Mouse (Mus musculus) erythroblast, embryonic 14.5 days (primary cell): ENCODE data around the gene Mymk. TPM values are rescaled to one million over a fixed set of nuclear protein-coding genes. Genes with fewer than 3 reads are reported as not detected.

Experiments
- H3K27me3 ChIP-seq: 2 replicates; pipeline ENCODE4 v1.6.1; 2012; ENCODE audit warnings: inconsistent platforms; ENCODE audit not compliant: control insufficient read depth
- H3K36me3 ChIP-seq: 2 replicates; pipeline ENCODE4 v1.6.1; 2012; ENCODE audit warnings: mild to moderate bottlenecking, inconsistent platforms; ENCODE audit not compliant: control insufficient read depth
- H3K4me1 ChIP-seq: 2 replicates; pipeline ENCODE4 v1.6.1; 2012; ENCODE audit warnings: inconsistent platforms; ENCODE audit not compliant: control insufficient read depth
- H3K4me3 ChIP-seq: replicated peaks from 2 replicates; pipeline ENCODE3; 2012; ENCODE audit warnings: moderate library complexity, mild to moderate bottlenecking, inconsistent platforms
- H3K9me3 ChIP-seq: 2 replicates; pipeline ENCODE4 v1.6.1; 2012; ENCODE audit warnings: low read length, inconsistent platforms, mixed read lengths; ENCODE audit not compliant: control insufficient read depth
- GATA1 ChIP-seq: IDR thresholded peaks from 2 replicates; pipeline ENCODE4 v1.6.1; 2012; ENCODE audit warnings: low read length, inconsistent platforms, mixed read lengths
- TAL1 ChIP-seq: IDR thresholded peaks from 3 replicates; pipeline ENCODE4 v1.6.1; 2012; ENCODE audit warnings: low read length, inconsistent platforms, mixed read lengths
- polyA plus RNA-seq: library from polyadenylated mRNA; stranded (reverse); fragments of >175 nt; gene quantifications from 2 replicates; pipeline ENCODE4 v1.2.3, GENCODE M21; 2012

Gene Mymk
- polyA plus RNA-seq, 1 experiment = not detected

DNA sequence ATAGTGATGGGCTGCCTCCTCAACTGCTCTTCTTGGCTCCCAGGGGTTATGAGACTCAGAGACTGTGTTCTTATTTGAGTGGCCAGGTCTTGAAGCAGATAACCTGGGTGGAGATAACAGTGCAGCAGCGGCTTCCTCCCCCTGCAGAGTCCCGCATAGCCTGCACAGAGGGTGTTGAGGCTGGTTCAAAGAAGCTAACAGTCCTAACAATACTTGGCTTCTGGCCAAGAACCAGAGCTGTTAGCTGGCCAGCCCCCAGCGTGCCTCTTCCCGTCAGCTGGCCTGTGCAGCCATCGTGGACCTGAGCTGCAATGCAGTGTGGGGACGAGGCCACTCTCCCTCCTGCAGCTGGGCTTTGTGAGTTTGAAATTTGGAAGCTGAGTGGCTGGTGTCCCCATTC is 25.8 kb upstream of the Mymk start:
- no peaks in the 10 kb centered on the region for H3K9me3 ChIP-seq
- H3K27me3 ChIP-seq = no peaks in the 10 kb centered on the region
- TF ChIP-seq GATA1 (no peak), TAL1 (no peak)
- no peaks in the 10 kb centered on the region for H3K4me1 ChIP-seq
- no peaks in the 10 kb centered on the region for H3K36me3 ChIP-seq
- H3K4me3 ChIP-seq = no peak overlapping the region

DNA sequence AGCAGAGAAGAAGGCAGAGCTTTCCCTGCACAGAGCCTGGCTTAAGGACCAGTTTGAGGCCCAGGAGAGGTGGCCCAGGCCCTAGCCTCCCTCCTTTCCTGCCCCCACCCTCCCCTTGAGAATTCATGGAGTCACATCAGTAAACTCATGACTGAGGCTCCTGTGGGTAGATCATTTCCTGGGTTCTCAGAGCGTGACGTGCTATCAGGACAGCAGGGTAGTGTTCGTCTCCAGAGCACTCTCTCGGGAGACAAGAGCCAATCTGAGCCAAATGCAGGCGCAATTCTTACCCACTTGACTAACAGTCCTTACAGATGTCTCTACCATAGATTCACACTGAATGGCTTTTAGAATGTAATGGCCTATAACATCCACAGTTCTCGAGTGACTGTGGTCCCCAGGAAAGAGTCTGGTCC is 25.3 kb upstream of the Mymk start:
- TF ChIP-seq GATA1 (no peak), TAL1 (no peak)
- Histone ChIP-seq H3K4me3 (no peak overlapping the region), H3K4me1 (no peaks in the 10 kb centered on the region), H3K27me3 (no peaks in the 10 kb centered on the region), H3K9me3 (no peaks in the 10 kb centered on the region), H3K36me3 (no peaks in the 10 kb centered on the region)

DNA sequence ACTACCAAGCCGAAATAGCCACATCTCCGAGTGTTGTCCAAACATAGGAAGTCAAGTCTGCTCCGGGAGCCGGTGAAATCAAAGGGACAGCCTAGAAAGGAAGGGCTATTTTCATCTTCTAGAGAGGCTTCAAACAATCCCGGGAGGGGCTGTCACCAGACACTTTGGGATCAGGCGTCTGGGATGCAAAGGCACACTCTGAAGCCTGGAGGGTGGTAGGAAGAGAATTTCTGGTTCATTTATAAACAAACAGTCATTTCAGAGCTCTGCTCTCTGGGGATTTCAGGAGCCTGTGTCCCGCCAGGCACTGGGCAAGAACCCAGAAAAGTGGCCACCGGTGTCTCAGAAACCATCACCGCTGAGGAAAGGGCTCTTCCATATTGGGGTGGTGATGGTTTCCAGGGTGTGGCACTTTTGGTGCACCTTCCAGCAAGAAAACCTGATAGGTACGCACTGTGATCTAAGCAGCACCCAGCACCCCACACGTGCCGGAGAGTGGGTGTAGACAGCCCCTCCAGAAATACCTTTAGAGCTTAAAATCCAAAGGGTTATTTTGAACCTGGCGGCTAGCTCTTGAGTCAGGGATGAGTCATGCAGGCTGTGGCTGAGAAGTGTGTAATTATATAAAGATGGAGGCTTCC is 24.5 kb upstream of the Mymk start:
- Histone ChIP-seq H3K4me1 (no peaks in the 10 kb centered on the region), H3K27me3 (no peaks in the 10 kb centered on the region), H3K36me3 (no peaks in the 10 kb centered on the region), H3K4me3 (no peak overlapping the region), H3K9me3 (no peaks in the 10 kb centered on the region)
- no peak for TF ChIP-seq TAL1
- no peak for TF ChIP-seq GATA1

DNA sequence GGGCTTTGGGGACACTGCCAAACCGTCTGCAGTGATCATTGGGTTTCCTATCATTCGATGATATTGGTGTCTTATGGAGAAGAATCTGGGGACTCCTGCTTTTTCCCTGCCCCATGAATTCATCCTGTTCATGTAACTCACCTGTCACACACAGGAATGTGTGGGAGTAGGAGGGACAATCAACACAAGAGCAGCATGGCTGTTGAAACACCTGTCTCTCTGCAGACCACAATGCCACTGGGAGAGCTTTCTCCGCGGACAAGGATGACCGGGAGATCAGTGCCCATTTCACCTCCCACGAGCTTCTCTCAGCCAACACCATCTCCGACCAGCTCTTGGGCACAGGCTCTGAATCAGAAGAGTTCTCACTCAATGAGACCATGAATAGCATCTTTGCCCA is 23.2 kb upstream of the Mymk start:
- TF ChIP-seq GATA1 (no peak), TAL1 (no peak)
- H3K4me3 ChIP-seq = no peak overlapping the region
- H3K27me3 ChIP-seq = no peaks in the 10 kb centered on the region
- no peaks in the 10 kb centered on the region for H3K9me3 ChIP-seq
- H3K36me3 ChIP-seq = no peaks in the 10 kb centered on the region
- H3K4me1 ChIP-seq = no peaks in the 10 kb centered on the region

DNA sequence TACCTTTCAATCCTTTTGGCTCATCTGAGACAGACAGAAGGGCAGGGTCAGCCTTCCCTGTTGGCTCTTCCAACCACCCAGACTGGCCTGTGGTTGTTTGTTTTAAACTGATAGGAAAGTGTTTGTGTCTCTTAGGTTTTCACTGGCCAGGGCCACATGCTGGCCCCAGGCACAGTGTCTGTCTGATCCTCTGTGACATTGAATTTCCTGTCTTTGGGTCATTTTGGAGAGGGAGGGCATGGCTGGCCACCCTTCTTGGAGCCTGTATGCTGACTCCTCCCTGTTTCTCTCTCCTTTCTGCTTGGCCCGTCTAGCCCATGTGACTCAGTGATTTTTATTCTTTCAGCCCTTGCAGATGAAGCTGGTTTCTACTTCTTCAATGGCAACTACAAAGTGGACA is 17.3 kb upstream of the Mymk start:
- Histone ChIP-seq H3K4me3 (no peak overlapping the region), H3K4me1 (no peaks in the 10 kb centered on the region), H3K36me3 (no peaks in the 10 kb centered on the region)

DNA sequence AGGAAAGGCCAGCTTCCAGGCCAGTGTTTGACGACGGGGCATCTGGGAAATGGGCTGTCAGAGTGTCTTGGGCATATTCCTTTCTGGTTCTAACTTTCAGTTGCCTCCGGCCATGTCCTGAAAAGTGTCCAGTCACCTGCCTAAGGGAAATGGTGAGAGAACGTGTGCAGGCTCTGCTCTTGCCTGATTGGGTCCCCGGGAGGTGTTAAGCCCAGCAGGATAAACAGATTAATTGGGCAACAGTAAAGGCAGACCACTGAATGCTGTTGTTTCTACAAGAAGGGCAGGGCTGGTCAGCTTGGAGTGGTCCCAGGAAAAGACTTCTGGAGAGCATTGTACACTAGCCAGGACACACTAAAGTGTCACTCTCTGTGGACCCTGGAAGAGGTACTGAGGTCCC is 16.7 kb upstream of the Mymk start:
- no peaks in the 10 kb centered on the region for H3K4me1 ChIP-seq
- no peak for TF ChIP-seq TAL1
- TF ChIP-seq GATA1 = no peak
- H3K36me3 ChIP-seq = no peaks in the 10 kb centered on the region
- H3K27me3 ChIP-seq = no peaks in the 10 kb centered on the region
- no peak overlapping the region for H3K4me3 ChIP-seq
- no peaks in the 10 kb centered on the region for H3K9me3 ChIP-seq

More for the DNA sequence above, 17.3 kb upstream of the Mymk start:
- Histone ChIP-seq H3K27me3 (no peaks in the 10 kb centered on the region), H3K9me3 (no peaks in the 10 kb centered on the region)
- no peak for TF ChIP-seq TAL1
- no peak for TF ChIP-seq GATA1

DNA sequence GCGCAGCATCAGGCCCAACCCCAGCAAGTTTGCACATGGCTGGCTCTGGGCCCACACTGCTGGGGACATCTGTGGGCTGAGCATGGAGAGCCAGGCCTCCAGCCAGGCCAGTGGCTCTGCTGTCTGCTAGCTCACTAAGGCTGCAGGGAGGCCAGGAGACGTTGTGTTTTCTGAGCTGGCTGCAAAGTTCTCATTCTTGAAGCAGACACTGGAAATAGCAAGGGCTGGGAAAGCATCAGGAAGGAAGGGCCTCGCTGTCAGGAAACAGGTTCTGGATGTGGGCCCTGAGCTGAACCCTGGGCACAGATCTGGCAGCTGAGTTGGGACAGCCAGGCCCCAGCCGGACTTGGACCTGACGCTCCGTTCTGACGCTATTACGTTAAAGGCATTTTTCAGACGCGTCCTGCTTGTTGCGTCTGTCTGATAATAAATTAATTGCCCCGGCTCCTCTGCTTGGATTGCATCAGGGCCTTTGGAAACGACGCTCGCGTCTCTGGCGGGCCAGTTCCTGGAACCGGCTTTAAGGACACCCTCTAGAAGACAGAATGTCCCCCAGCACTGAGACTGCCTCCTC is 16.2 kb upstream of the Mymk start:
- Histone ChIP-seq H3K4me3 (no peak overlapping the region), H3K36me3 (no peaks in the 10 kb centered on the region), H3K4me1 (no peaks in the 10 kb centered on the region), H3K27me3 (no peaks in the 10 kb centered on the region), H3K9me3 (no peaks in the 10 kb centered on the region)
- TF ChIP-seq GATA1 = no peak
- TF ChIP-seq TAL1 = no peak

DNA sequence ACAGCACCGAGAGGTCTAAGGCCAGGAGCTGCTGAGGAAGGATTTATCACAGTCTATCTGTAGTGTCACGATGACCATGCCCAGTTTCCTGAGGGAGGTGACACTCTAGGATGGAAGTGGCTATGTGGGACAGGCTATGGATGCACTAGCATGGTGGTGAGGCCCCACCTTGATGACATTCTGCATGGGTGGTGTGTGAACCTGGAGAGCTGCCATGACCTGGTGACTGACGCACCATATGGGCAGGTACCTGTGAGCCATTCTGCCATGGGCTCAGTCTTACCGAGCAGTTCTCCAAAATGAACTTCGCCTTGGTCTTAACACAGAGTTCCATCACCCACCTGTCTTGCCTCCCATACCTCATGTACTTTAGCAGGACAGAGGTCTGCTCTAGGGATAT is 15.6 kb upstream of the Mymk start:
- Histone ChIP-seq H3K9me3 (no peaks in the 10 kb centered on the region), H3K27me3 (no peaks in the 10 kb centered on the region), H3K36me3 (no peaks in the 10 kb centered on the region), H3K4me1 (no peaks in the 10 kb centered on the region), H3K4me3 (no peak overlapping the region)
- TF ChIP-seq TAL1 (no peak), GATA1 (no peak)

DNA sequence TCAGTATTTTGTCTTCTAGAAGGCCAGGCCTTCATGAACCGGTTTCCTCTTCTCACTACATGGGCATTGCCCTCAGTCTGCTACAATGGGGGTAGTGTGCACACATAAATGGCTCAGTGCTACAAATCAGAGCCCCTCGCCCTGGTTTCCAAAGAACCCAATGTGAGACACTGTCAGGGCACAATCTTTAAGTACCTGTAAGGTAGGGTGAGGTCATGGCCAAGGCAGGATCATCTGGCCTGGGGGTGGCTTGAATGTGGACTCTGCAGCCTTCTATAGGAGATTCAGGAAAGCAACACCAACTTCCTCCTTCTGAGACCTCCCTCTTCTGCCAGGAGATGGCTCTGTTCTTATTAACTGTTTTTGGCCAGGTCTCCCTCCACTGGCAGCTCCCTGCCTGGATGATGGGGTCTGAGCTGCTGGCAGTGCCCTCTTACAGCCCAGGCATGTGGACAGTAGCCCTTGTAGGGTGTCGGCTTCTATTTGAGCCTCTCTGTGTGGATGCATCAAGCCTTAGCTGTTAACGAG is 14.6 kb upstream of the Mymk start:
- H3K4me3 ChIP-seq = no peak overlapping the region
- no peaks in the 10 kb centered on the region for H3K36me3 ChIP-seq
- H3K27me3 ChIP-seq = no peaks in the 10 kb centered on the region
- no peaks in the 10 kb centered on the region for H3K9me3 ChIP-seq
- no peak for TF ChIP-seq GATA1
- no peak for TF ChIP-seq TAL1
- no peaks in the 10 kb centered on the region for H3K4me1 ChIP-seq

DNA sequence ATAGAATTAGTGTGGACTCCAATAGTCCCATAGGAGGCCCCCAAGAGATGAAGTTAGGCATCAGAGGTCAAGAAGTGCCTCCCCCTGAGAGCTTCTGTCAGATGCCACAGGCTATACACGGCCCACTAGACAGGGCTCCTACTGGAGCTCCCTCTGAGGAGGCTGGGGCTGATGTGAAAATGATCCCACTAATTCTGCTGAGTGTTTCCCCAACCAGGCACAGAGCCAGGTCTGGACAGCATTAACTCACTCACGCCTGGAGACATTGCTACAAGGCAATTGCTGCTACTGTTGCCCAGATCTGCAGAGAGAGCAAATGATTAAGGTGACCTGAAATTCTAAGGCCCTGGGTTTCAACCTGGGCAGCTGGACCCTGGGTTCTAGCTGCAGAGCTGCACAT is 13.8 kb upstream of the Mymk start:
- no peak overlapping the region for H3K4me3 ChIP-seq
- H3K27me3 ChIP-seq = no peaks in the 10 kb centered on the region
- H3K4me1 ChIP-seq = no peaks in the 10 kb centered on the region
- H3K9me3 ChIP-seq = no peaks in the 10 kb centered on the region
- TF ChIP-seq TAL1 = no peak
- TF ChIP-seq GATA1 = no peak
- H3K36me3 ChIP-seq = no peaks in the 10 kb centered on the region
